Comparison of ENCODE assay signal across 14 mouse cellular contexts in genomic region chr4:53120038-53120685, GRCm38 (mm10). TPM values are rescaled to one million over a fixed set of nuclear protein-coding genes. Genes with fewer than 3 reads are reported as not detected.
DNase-seq lines count a peak whose midpoint lies in the region; ATAC-seq lines count a peak whose summit lies in the region.
"Had no signal": no experiment of that assay in that cellular context is flagged by ENCODE, and none has a peak within 500 bp of the region (broad histone marks: within the 10 kb centered on the region; RNA-seq: fewer than 3 reads in every experiment).

No protein-coding gene starts in this region.

- no peak overlapping the region for H3K4me3 ChIP-seq in liver, embryonic 16.5 days (ENCODE audit: low read depth, low read length)
- H3K4me3 ChIP-seq: embryonic facial prominence, embryonic 15.5 days; forebrain, embryonic 15.5 days; intestine, embryonic 15.5 days; megakaryocyte, embryonic 14.5 days; stomach, embryonic 15.5 days had no signal

- DNase-seq in liver: no peak
- DNase-seq in adrenal gland, postnatal 36 days: peak; percentile 48 to 64
- peak; percentile 88 for DNase-seq in gonadal fat pad, adult 2 months (ENCODE audit: low read depth)
- DNase-seq in frontal cortex, adult 2 months (ENCODE audit: extremely low spot score in 1 of 2, low spot score in 1 of 2): no peak
- DNase-seq in left cerebral cortex, postnatal 25 days (ENCODE audit: low spot score in 2 of 2): no peak
- DNase-seq: kidney, postnatal 10 days; thymus, postnatal 36 days had no signal

- no peak overlapping the region for H3K9ac ChIP-seq in liver, embryonic 16.5 days (ENCODE audit: low read depth, low read length)
- H3K9ac ChIP-seq: embryonic facial prominence, embryonic 15.5 days; forebrain, embryonic 15.5 days; intestine, embryonic 15.5 days; stomach, embryonic 15.5 days had no signal

- 54% methylated on average over 10 of the region's 10 CpGs for WGBS in liver, embryonic 16.5 days (ENCODE audit: insufficient replicate concordance)

- no peaks in the 10 kb centered on the region; the same call in 1 of the 2 replicates for H3K36me3 ChIP-seq in liver, embryonic 16.5 days (ENCODE audit: control insufficient read depth, insufficient read depth)
- H3K36me3 ChIP-seq: embryonic facial prominence, embryonic 15.5 days; forebrain, embryonic 15.5 days; intestine, embryonic 15.5 days; stomach, embryonic 15.5 days had no signal

- H3K27me3 ChIP-seq in liver, embryonic 16.5 days (ENCODE audit: control insufficient read depth, insufficient read depth, low read depth, low read length): no peaks in the 10 kb centered on the region
- H3K27me3 ChIP-seq: embryonic facial prominence, embryonic 15.5 days; forebrain, embryonic 15.5 days; intestine, embryonic 15.5 days; megakaryocyte, embryonic 14.5 days; stomach, embryonic 15.5 days had no signal

- no peak overlapping the region; the same call in 1 of the 2 replicates for H3K27ac ChIP-seq in liver, embryonic 16.5 days (ENCODE audit: low read length)
- H3K27ac ChIP-seq: embryonic facial prominence, embryonic 15.5 days; forebrain, embryonic 15.5 days; intestine, embryonic 15.5 days; stomach, embryonic 15.5 days had no signal

- ATAC-seq in liver, embryonic 16.5 days (ENCODE audit: low read depth): peak; percentile 10; the same call in 1 of the 2 replicates
- peak; percentile 69 for ATAC-seq in neutrophil, adult 5-6 weeks (ENCODE audit: extremely low read depth, insufficient number of reproducible peaks, low FRiP score, poor library complexity, severe bottlenecking)
- ATAC-seq: forebrain, embryonic 15.5 days; intestine, embryonic 15.5 days had no signal

- H3K4me1 ChIP-seq in liver, embryonic 16.5 days (ENCODE audit: control insufficient read depth, low read depth, low read length): peaks cover 41% of the 10 kb centered on the region

- H3K4me2 ChIP-seq in liver, embryonic 16.5 days (ENCODE audit: low read depth, low read length): no peak overlapping the region
- H3K4me2 ChIP-seq: embryonic facial prominence, embryonic 15.5 days; forebrain, embryonic 15.5 days; intestine, embryonic 15.5 days; stomach, embryonic 15.5 days had no signal

- intact Hi-C loops in left cerebral cortex, postnatal 25 days (cut with DNase I): no loop called here

- H3K9me3 ChIP-seq in liver, embryonic 16.5 days (replicated peaks; ENCODE audit: control insufficient read depth, low read length): no peaks in the 10 kb centered on the region
- H3K9me3 ChIP-seq: embryonic facial prominence, embryonic 15.5 days; forebrain, embryonic 15.5 days; intestine, embryonic 15.5 days; megakaryocyte, embryonic 14.5 days; stomach, embryonic 15.5 days had no signal

RNA-seq across cellular contexts. Expression of gene Abca1, which starts 39.5 kb away (rescaled TPM):
- polyA plus RNA-seq in liver, embryonic 16.5 days (2015; fragmentation: Nextera tagmentation; extraction: Ambion mirVana): 17.0 and 19.0 TPM in 2 replicates
- 100 to 1,000 TPM; 148 to 154 TPM for total RNA-seq in adrenal gland, postnatal 36 days (2021)
- 32.9 and 38.5 TPM in 2 replicates for polyA plus RNA-seq in gonadal fat pad, adult 2 months (2012; rRNA removed)
- 75.5 and 86.1 TPM in 2 replicates for total RNA-seq in neutrophil, adult 5-6 weeks (2017)
- polyA plus RNA-seq in frontal cortex, adult 2 months (2012; rRNA removed): 14.6 and 17.3 TPM in 2 replicates
- 10 to 100 TPM; 15.2 to 17.4 TPM for total RNA-seq in left cerebral cortex, postnatal 25 days (2021)

Comparison
In these comparisons a context has a peak if more than half of its experiments do, and no peak if none do; other contexts are left out.
1. DNase-seq: peak in adrenal gland, postnatal 36 days (2 of 2) and gonadal fat pad, adult 2 months (single experiment); none in liver (single experiment), frontal cortex, adult 2 months (0 of 2) and left cerebral cortex, postnatal 25 days (0 of 2).